Mouse (Mus musculus) ES-E14 (cell line): ENCODE measurements at regions not wholly inside any gene's neighbourhood (a gene's known extent, or its start where the extent isn't known, plus 50 kb on each side); places are given as distances from the start of the nearest gene placed in this dataset.

Experiments
- MAFK ChIP-seq: IDR thresholded peaks from 2 replicates; pipeline ENCODE4 v1.6.1; 2014; ENCODE audit warnings: mild to moderate bottlenecking, low read depth, low read length, inconsistent platforms; ENCODE audit not compliant: insufficient read depth
- ZNF384 ChIP-seq: IDR thresholded peaks from 2 replicates; pipeline ENCODE4 v1.6.1; 2012; ENCODE audit warnings: low read depth, low read length, inconsistent platforms

GRCm38 (mm10) chr1:35242849-35243248, 393.1 kb downstream of the Plekhb2 start:
- TF ChIP-seq ZNF384, result no peak
- no peak for TF ChIP-seq MAFK
